ENCODE assay signal across 10 mouse cellular contexts in genomic region chr19:51201391-51201790, GRCm38 (mm10).
DNase-seq lines count a peak whose midpoint lies in the region; ATAC-seq and TF ChIP-seq lines count a peak whose summit lies in the region.
"Had no signal": no experiment of that assay in that cellular context is flagged by ENCODE, and none has a peak within 500 bp of the region (broad histone marks: within the 10 kb centered on the region; RNA-seq: fewer than 3 reads in every experiment).

No protein-coding gene starts in this region.

- no peaks in the 10 kb centered on the region for H3K36me3 ChIP-seq in limb, embryonic 14.5 days (ENCODE audit: control insufficient read depth, insufficient read depth, low read length)
- H3K36me3 ChIP-seq in limb, embryonic 10.5 days, result no peaks in the 10 kb centered on the region
- H3K36me3 ChIP-seq: hindbrain, embryonic 15.5 days had no signal

- H3K27ac ChIP-seq in limb, embryonic 14.5 days (replicated peaks; ENCODE audit: low read depth, low read length), result no peak overlapping the region
- H3K27ac ChIP-seq in limb, embryonic 10.5 days, result no peak overlapping the region
- no peak overlapping the region for H3K27ac ChIP-seq in gastrocnemius, adult 2 months
- H3K27ac ChIP-seq: hindbrain, embryonic 15.5 days had no signal

- TF ChIP-seq CTCF in gastrocnemius, adult 2 months (IDR thresholded peaks at IDR 0.05), result no peak; the same call in 1 of the 2 replicates

- intact Hi-C loops in gastrocnemius, adult 2 months (cut with DNase I), result no loop called here

- H3K9ac ChIP-seq in limb, embryonic 14.5 days (ENCODE audit: low read depth, low read length, severe bottlenecking), result no peak overlapping the region
- H3K9ac ChIP-seq: hindbrain, embryonic 15.5 days had no signal

- H3K4me2 ChIP-seq in limb, embryonic 14.5 days (replicated peaks; ENCODE audit: low read depth, low read length, severe bottlenecking), result no peak overlapping the region
- H3K4me2 ChIP-seq: hindbrain, embryonic 15.5 days had no signal

- H3K4me1 ChIP-seq in limb, embryonic 14.5 days (ENCODE audit: control insufficient read depth, insufficient read depth, low read length), result no peaks in the 10 kb centered on the region
- H3K4me1 ChIP-seq in limb, embryonic 10.5 days, result no peaks in the 10 kb centered on the region
- H3K4me1 ChIP-seq: hindbrain, embryonic 15.5 days had no signal

- TF ChIP-seq POLR2A in limb, embryonic 14.5 days (IDR thresholded peaks at IDR 0.05; ENCODE audit: borderline replicate concordance, extremely low read depth, insufficient read depth, insufficient read length), result no peak

- no peaks in the 10 kb centered on the region for H3K27me3 ChIP-seq in limb, embryonic 14.5 days (ENCODE audit: control insufficient read depth, insufficient read depth, low read length)
- no peaks in the 10 kb centered on the region for H3K27me3 ChIP-seq in limb, embryonic 10.5 days (ENCODE audit: low read depth, poor library complexity, severe bottlenecking)
- H3K27me3 ChIP-seq: hindbrain, embryonic 15.5 days had no signal

- DNase-seq in limb, embryonic 14.5 days (ENCODE audit: low spot score), result peak; percentile 31
- no peak for DNase-seq in limb, embryonic 10.5 days (ENCODE audit: low spot score)
- DNase-seq in adipocyte (ENCODE audit: low spot score), result peak; percentile 4
- DNase-seq in cerebellum, postnatal 36 days, result peak; percentile 4 to 5
- DNase-seq in kidney, postnatal 36 days, result peak; percentile 13 to 55
- peak; percentile 21 for DNase-seq in retina, postnatal 7 days (ENCODE audit: low read depth, low spot score)
- no peak for DNase-seq in ovary, postnatal 36 days (ENCODE audit: low spot score)
- no peak for DNase-seq in gastrocnemius, adult 2 months

- no peak for ATAC-seq in limb, embryonic 14.5 days (ENCODE audit: low FRiP score, low read depth)

- H3K4me3 ChIP-seq in limb, embryonic 14.5 days (replicated peaks; ENCODE audit: low read length), result no peak overlapping the region
- H3K4me3 ChIP-seq in limb, embryonic 10.5 days, result no peak overlapping the region
- no peak overlapping the region for H3K4me3 ChIP-seq in gastrocnemius, adult 2 months
- H3K4me3 ChIP-seq: hindbrain, embryonic 15.5 days; myocyte had no signal

- H3K9me3 ChIP-seq in limb, embryonic 14.5 days (ENCODE audit: control insufficient read depth, low read length), result no peaks in the 10 kb centered on the region
- no peaks in the 10 kb centered on the region for H3K9me3 ChIP-seq in limb, embryonic 10.5 days (replicated peaks)
- H3K9me3 ChIP-seq: hindbrain, embryonic 15.5 days had no signal

Comparison
In these comparisons a context has a peak if more than half of its experiments do, and no peak if none do; other contexts are left out.
1. DNase-seq: peak in limb, embryonic 14.5 days (single experiment), adipocyte (single experiment), cerebellum, postnatal 36 days (2 of 2), kidney, postnatal 36 days (2 of 2) and retina, postnatal 7 days (single experiment); none in limb, embryonic 10.5 days (single experiment), ovary, postnatal 36 days (single experiment) and gastrocnemius, adult 2 months (single experiment).